Mouse (Mus musculus): ENCODE results near the gene Sorbs1. TPM values are rescaled to one million over a fixed set of nuclear protein-coding genes. Genes with fewer than 3 reads are reported as not detected.
A peak's percentile ranks its signal among the peaks of the same experiment; 100 is the strongest.

Gene Sorbs1
- polyA plus RNA-seq, 2 experiments = 11.3 to 31.0 TPM

- Histone ChIP-seq H3K9me3 (ENCODE audit: control insufficient read depth, low read length) (no peaks in the 10 kb centered on the region), H3K4me1 (replicated peaks; ENCODE audit: control insufficient read depth in 2 of 2, insufficient read depth in 2 of 2, low read length in 1 of 2) (peaks cover 6 to 22% of the 10 kb centered on the region in 2 experiments), H3K36me3 (replicated peaks; ENCODE audit: control insufficient read depth, insufficient read depth, low read depth) (no peaks in the 10 kb centered on the region), H3K27me3 (ENCODE audit: control insufficient read depth, insufficient read depth, low read length) (no peaks in the 10 kb centered on the region), H3K4me2 (ENCODE audit: low read depth) (peak overlapping the region; percentile 14; the same call in 1 of the 2 replicates), H3K4me3 (ENCODE audit: insufficient read depth in 1 of 2, low read depth in 2 of 2, low read length in 2 of 2) (peak overlapping the region in 1 of 2 experiments; percentile 18; a peak in 1 of 4 replicates), H3K9ac (replicated peaks) (no peak overlapping the region), H3K27ac (no peak overlapping the region)
- WGBS (ENCODE audit: insufficient replicate concordance) = 58% methylated on average over 9 of the region's 9 CpGs
- TF ChIP-seq EP300 (IDR thresholded peaks at IDR 0.05; ENCODE audit: low read depth) (no peak), CTCF (IDR thresholded peaks at IDR 0.05; ENCODE audit: low read depth) (no peak)
- DNase-seq (ENCODE audit: low read depth in 3 of 3, low spot score in 3 of 3) = no peak
- ATAC-seq (ENCODE audit: insufficient read depth) = no peak
Observed at GRCm38 (mm10) chr19:40437651-40438068, 75.9 kb downstream of the Sorbs1 start.

GRCm38 (mm10) chr19:40436465-40437200 lies 76.9 kb downstream of the Sorbs1 start:
- no peak for DNase-seq (ENCODE audit: low read depth in 3 of 3, low spot score in 3 of 3)
- no peak overlapping the region for H3K27ac ChIP-seq
- H3K9me3 ChIP-seq (ENCODE audit: control insufficient read depth, low read length) = no peaks in the 10 kb centered on the region
- H3K4me1 ChIP-seq (replicated peaks; ENCODE audit: control insufficient read depth in 2 of 2, insufficient read depth in 2 of 2, low read length in 1 of 2) = peaks cover 0 to 14% of the 10 kb centered on the region in 2 experiments; a peak in 2 of 4 replicates
- no peak overlapping the region for H3K4me3 ChIP-seq (ENCODE audit: insufficient read depth in 1 of 2, low read depth in 2 of 2, low read length in 2 of 2)
- WGBS (ENCODE audit: insufficient replicate concordance) = 71% methylated on average over 12 of the region's 12 CpGs
- ATAC-seq (ENCODE audit: insufficient read depth) = no peak
- no peaks in the 10 kb centered on the region for H3K36me3 ChIP-seq (replicated peaks; ENCODE audit: control insufficient read depth, insufficient read depth, low read depth)
- H3K27me3 ChIP-seq (ENCODE audit: control insufficient read depth, insufficient read depth, low read length) = no peaks in the 10 kb centered on the region
- no peak overlapping the region for H3K4me2 ChIP-seq (ENCODE audit: low read depth)
- no peak overlapping the region for H3K9ac ChIP-seq (replicated peaks)
- TF ChIP-seq EP300 (IDR thresholded peaks at IDR 0.05; ENCODE audit: low read depth) (no peak), CTCF (IDR thresholded peaks at IDR 0.05; ENCODE audit: low read depth) (no peak)

DNA sequence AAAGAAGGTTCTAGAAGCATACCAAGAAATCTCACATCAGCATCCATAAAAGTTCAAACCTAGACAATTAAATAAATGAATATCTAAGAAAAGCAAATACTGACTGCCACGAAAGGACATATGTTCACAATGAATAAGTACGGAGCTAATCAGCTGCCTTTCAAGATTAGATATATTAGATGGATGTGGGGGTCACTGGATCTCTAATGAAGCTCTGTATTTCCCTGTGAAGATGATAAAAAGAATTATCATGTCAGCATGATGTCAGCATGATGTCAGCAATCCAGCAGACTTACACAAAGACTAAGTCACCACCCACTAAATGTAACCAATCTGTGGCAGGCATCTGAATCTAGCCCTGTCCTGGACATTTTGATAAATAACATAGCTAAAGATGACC lies 77.8 kb downstream of the Sorbs1 start:
- H3K36me3 ChIP-seq (replicated peaks; ENCODE audit: control insufficient read depth, insufficient read depth, low read depth) = no peaks in the 10 kb centered on the region
- peaks cover 0 to 14% of the 10 kb centered on the region in 2 experiments; a peak in 2 of 4 replicates for H3K4me1 ChIP-seq (replicated peaks; ENCODE audit: control insufficient read depth in 2 of 2, insufficient read depth in 2 of 2, low read length in 1 of 2)
- TF ChIP-seq CTCF (IDR thresholded peaks at IDR 0.05; ENCODE audit: low read depth) (no peak), EP300 (IDR thresholded peaks at IDR 0.05; ENCODE audit: low read depth) (no peak)
- no peak overlapping the region for H3K27ac ChIP-seq
- H3K4me3 ChIP-seq (ENCODE audit: insufficient read depth in 1 of 2, low read depth in 2 of 2, low read length in 2 of 2) = no peak overlapping the region
- no peak overlapping the region for H3K4me2 ChIP-seq (ENCODE audit: low read depth)
- no peak overlapping the region for H3K9ac ChIP-seq (replicated peaks)
- DNase-seq (ENCODE audit: low read depth in 3 of 3, low spot score in 3 of 3) (no peak), ATAC-seq (ENCODE audit: insufficient read depth) (no peak)
- H3K27me3 ChIP-seq (ENCODE audit: control insufficient read depth, insufficient read depth, low read length) = no peaks in the 10 kb centered on the region
- WGBS (ENCODE audit: insufficient replicate concordance) = 78% methylated on average over 2 of the region's 2 CpGs
- no peaks in the 10 kb centered on the region for H3K9me3 ChIP-seq (ENCODE audit: control insufficient read depth, low read length)

- ATAC-seq (ENCODE audit: insufficient read depth) = no peak
- 77% methylated on average over 7 of the region's 7 CpGs for WGBS (ENCODE audit: insufficient replicate concordance)
- H3K4me1 ChIP-seq (replicated peaks; ENCODE audit: control insufficient read depth in 2 of 2, insufficient read depth in 2 of 2, low read length in 1 of 2) = peaks cover 0 to 14% of the 10 kb centered on the region in 2 experiments; a peak in 2 of 4 replicates
Observed at GRCm38 (mm10) chr19:40435045-40435444, 78.5 kb downstream of the Sorbs1 start.

DNA sequence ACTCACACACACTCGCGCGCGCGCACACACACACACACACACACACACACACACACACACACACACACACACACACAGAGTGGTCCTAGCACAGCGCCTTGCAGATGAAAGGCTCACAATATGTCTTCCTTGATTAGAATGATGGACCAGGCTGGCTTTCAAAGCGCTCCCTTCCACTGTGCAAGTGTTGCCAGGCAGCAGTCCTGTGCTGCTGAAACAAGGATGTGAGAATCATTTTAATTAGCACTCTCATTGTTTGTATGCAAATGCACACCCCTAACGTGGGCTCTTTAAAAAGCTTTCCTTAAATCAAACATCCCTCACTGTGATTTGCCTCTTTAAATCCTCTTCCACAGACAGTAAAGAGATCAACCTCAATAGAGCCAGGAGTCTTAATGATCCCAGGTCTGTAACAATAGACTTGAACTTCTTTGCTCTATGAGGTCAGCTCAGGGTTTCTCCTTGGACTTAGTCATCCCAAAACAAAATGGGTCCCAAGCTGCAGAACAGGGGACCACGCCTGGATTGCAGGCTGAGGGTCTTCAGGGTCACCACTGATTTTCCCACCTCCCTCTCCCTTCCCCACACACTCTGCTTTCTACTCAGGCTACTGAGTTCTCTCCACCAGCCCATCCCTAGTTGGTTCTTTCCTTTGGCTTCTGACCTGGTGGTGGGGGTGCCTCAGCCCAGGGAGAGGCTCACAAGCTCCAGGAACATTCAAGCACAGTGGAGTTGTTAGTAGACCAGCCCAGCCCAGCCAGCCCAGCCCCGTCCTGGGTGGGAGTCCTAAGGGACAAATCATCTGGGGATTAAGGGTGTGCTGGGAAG lies 79.3 kb downstream of the Sorbs1 start:
- no peak for TF ChIP-seq EP300 (IDR thresholded peaks at IDR 0.05; ENCODE audit: low read depth)
- TF ChIP-seq CTCF (IDR thresholded peaks at IDR 0.05; ENCODE audit: low read depth) = no peak
- Histone ChIP-seq H3K9me3 (ENCODE audit: control insufficient read depth, low read length) (no peaks in the 10 kb centered on the region), H3K27ac (no peak overlapping the region), H3K9ac (replicated peaks) (no peak overlapping the region), H3K27me3 (ENCODE audit: control insufficient read depth, insufficient read depth, low read length) (no peaks in the 10 kb centered on the region), H3K36me3 (replicated peaks; ENCODE audit: control insufficient read depth, insufficient read depth, low read depth) (no peaks in the 10 kb centered on the region), H3K4me3 (ENCODE audit: insufficient read depth in 1 of 2, low read depth in 2 of 2, low read length in 2 of 2) (no peak overlapping the region), H3K4me2 (ENCODE audit: low read depth) (no peak overlapping the region), H3K4me1 (replicated peaks; ENCODE audit: control insufficient read depth in 2 of 2, insufficient read depth in 2 of 2, low read length in 1 of 2) (peaks cover 0 to 15% of the 10 kb centered on the region in 2 experiments; a peak in 2 of 4 replicates)
- ATAC-seq (ENCODE audit: insufficient read depth) (no peak), DNase-seq (ENCODE audit: low read depth in 3 of 3, low spot score in 3 of 3) (no peak)
- WGBS (ENCODE audit: insufficient replicate concordance) = 85% methylated on average over 10 of the region's 10 CpGs

More at GRCm38 (mm10) chr19:40435045-40435444, 78.5 kb downstream of the Sorbs1 start:
- TF ChIP-seq EP300 (IDR thresholded peaks at IDR 0.05; ENCODE audit: low read depth) = no peak
- no peak for TF ChIP-seq CTCF (IDR thresholded peaks at IDR 0.05; ENCODE audit: low read depth)
- H3K4me3 ChIP-seq (ENCODE audit: insufficient read depth in 1 of 2, low read depth in 2 of 2, low read length in 2 of 2) = no peak overlapping the region
- no peak overlapping the region for H3K9ac ChIP-seq (replicated peaks)
- H3K27me3 ChIP-seq (ENCODE audit: control insufficient read depth, insufficient read depth, low read length) = no peaks in the 10 kb centered on the region
- no peaks in the 10 kb centered on the region for H3K36me3 ChIP-seq (replicated peaks; ENCODE audit: control insufficient read depth, insufficient read depth, low read depth)
- no peaks in the 10 kb centered on the region for H3K9me3 ChIP-seq (ENCODE audit: control insufficient read depth, low read length)
- H3K27ac ChIP-seq = no peak overlapping the region
- DNase-seq (ENCODE audit: low read depth in 3 of 3, low spot score in 3 of 3) = no peak
- no peak overlapping the region for H3K4me2 ChIP-seq (ENCODE audit: low read depth)

Measured in liver, embryonic 14.5 days (tissue).